Mouse (Mus musculus) MEL (cell line): Measurements from ENCODE around the gene Mrps11. TPM values are rescaled to one million over a fixed set of nuclear protein-coding genes. Genes with fewer than 3 reads are reported as not detected.

ENCODE experiments used
- DNase-seq: peaks from one replicate; pipeline ENCODE4 v3.0.0; 2011; ENCODE audit warnings: low read depth, low spot score
- H3K27ac ChIP-seq: 2 replicates; pipeline ENCODE4 v1.5.1; 2012; ENCODE audit warnings: low read depth, mild to moderate bottlenecking, control low read depth, low read length, moderate library complexity; ENCODE audit not compliant: control insufficient read depth
- H3K27me3 ChIP-seq, 2 experiments: fragments of 150-350 bp in 1 of 2; sonication (generic) in 1 of 2; 2 replicates each; pipeline ENCODE4 v1.6.1; 2012; ENCODE audit warnings: low read length in 2 of 2, mild to moderate bottlenecking in 2 of 2, improper control_type of control experiment in 1 of 2, moderate library complexity in 1 of 2; ENCODE audit not compliant: insufficient read depth in 2 of 2, control insufficient read depth in 1 of 2
- H3K36me3 ChIP-seq, 2 experiments: 2 replicates each; pipeline ENCODE4 v1.6.1; 2012 to 2014; ENCODE audit warnings: low read length in 2 of 2, improper control_type of control experiment in 1 of 2, inconsistent platforms in 1 of 2, mild to moderate bottlenecking in 1 of 2; ENCODE audit not compliant: insufficient read depth in 2 of 2, control insufficient read depth in 1 of 2
- H3K4me1 ChIP-seq, 2 experiments: fragments of 150-350 bp in 1 of 2; sonication (generic) in 1 of 2; 2 replicates each; pipeline ENCODE4 v1.6.1; 2012; ENCODE audit warnings: low read length in 2 of 2, improper control_type of control experiment in 1 of 2, mild to moderate bottlenecking in 1 of 2; ENCODE audit not compliant: insufficient read depth in 2 of 2, control insufficient read depth in 1 of 2
- H3K4me3 ChIP-seq, 2 experiments: fragments of 150-350 bp in 1 of 2; sonication (generic) in 1 of 2; 2 replicates each; pipeline ENCODE4 v1.5.1; 2012; ENCODE audit warnings: low read depth in 2 of 2, low read length in 2 of 2, mild to moderate bottlenecking in 2 of 2, moderate library complexity in 2 of 2, control low read depth in 1 of 2, improper control_type of control experiment in 1 of 2; ENCODE audit not compliant: control insufficient read depth in 1 of 2, insufficient read depth in 1 of 2
- H3K79me2 ChIP-seq: 2 replicates; pipeline ENCODE4 v1.6.1; 2012; ENCODE audit warnings: mild to moderate bottlenecking, low read length, moderate library complexity; ENCODE audit not compliant: control insufficient read depth, poor library complexity, insufficient read depth
- H3K9ac ChIP-seq: 2 replicates; pipeline ENCODE4 v1.6.1; 2012; ENCODE audit warnings: low read depth, mild to moderate bottlenecking, control low read depth, low read length, moderate library complexity; ENCODE audit not compliant: control insufficient read depth, poor library complexity, severe bottlenecking
- H3K9me3 ChIP-seq: fragments of 150-350 bp; sonication (generic); replicated peaks from 2 replicates; pipeline ENCODE4 v1.6.1; 2012; ENCODE audit warnings: mild to moderate bottlenecking, low read length, improper control_type of control experiment, moderate library complexity; ENCODE audit not compliant: insufficient read depth
- ELF1 ChIP-seq: IDR thresholded peaks from 2 replicates; pipeline ENCODE4 v1.6.1; 2014; ENCODE audit warnings: low read depth, mild to moderate bottlenecking, inconsistent platforms, low read length, improper control_type of control experiment, moderate library complexity
- KAT2A ChIP-seq: conservative IDR thresholded peaks from 2 replicates; pipeline ENCODE4 v1.6.1; 2012; ENCODE audit warnings: low read depth, low read length, improper control_type of control experiment, inconsistent platforms
- MAFK ChIP-seq: IDR thresholded peaks from 2 replicates; pipeline ENCODE4 v1.6.1; 2011; ENCODE audit warnings: low read depth, mild to moderate bottlenecking, low read length, improper control_type of control experiment, borderline replicate concordance
- MAX ChIP-seq: IDR thresholded peaks from 2 replicates; pipeline ENCODE4 v1.6.1; 2011; ENCODE audit warnings: low read length, improper control_type of control experiment
- MAZ ChIP-seq: IDR thresholded peaks from 2 replicates; pipeline ENCODE4 v1.6.1; 2012; ENCODE audit warnings: low read depth, mild to moderate bottlenecking, inconsistent platforms, low read length, improper control_type of control experiment
- MXI1 ChIP-seq: IDR thresholded peaks from 2 replicates; pipeline ENCODE4 v1.6.1; 2011; ENCODE audit warnings: mild to moderate bottlenecking, low read depth, low read length, improper control_type of control experiment
- MYB ChIP-seq: IDR thresholded peaks from 2 replicates; pipeline ENCODE4 v1.6.1; 2011; ENCODE audit warnings: mild to moderate bottlenecking, low read depth, low read length, improper control_type of control experiment
- MYC ChIP-seq: IDR thresholded peaks from 2 replicates; pipeline ENCODE4 v1.6.1; 2011; ENCODE audit warnings: low read depth, mild to moderate bottlenecking, low read length, improper control_type of control experiment, moderate library complexity
- NELFE ChIP-seq: IDR thresholded peaks from 2 replicates; pipeline ENCODE4 v1.6.1; 2011; ENCODE audit warnings: low read depth, low read length, improper control_type of control experiment
- NRF1 ChIP-seq: IDR thresholded peaks from 2 replicates; pipeline ENCODE4 v1.6.1; 2014; ENCODE audit warnings: low read depth, mild to moderate bottlenecking, inconsistent platforms, low read length, improper control_type of control experiment, moderate library complexity; ENCODE audit not compliant: poor library complexity, insufficient read depth, severe bottlenecking
- POLR2A ChIP-seq, 2 experiments: IDR thresholded peaks; 2 replicates each; pipeline ENCODE4 v1.6.1; 2011 to 2012; ENCODE audit warnings: low read length in 2 of 2, mild to moderate bottlenecking in 2 of 2, control low read depth in 1 of 2, improper control_type of control experiment in 1 of 2, low read depth in 1 of 2, moderate library complexity in 1 of 2; ENCODE audit not compliant: control insufficient read depth in 1 of 2, insufficient read depth in 1 of 2, poor library complexity in 1 of 2
- POLR2AphosphoS5 ChIP-seq: IDR thresholded peaks from 2 replicates; pipeline ENCODE4 v1.6.1; 2012; ENCODE audit warnings: low read depth, borderline replicate concordance, mild to moderate bottlenecking, inconsistent platforms, low read length, moderate library complexity, mixed read lengths
- RAD21 ChIP-seq: IDR thresholded peaks from 2 replicates; pipeline ENCODE4 v1.6.1; 2011; ENCODE audit warnings: mild to moderate bottlenecking, low read depth, low read length, improper control_type of control experiment
- SMC3 ChIP-seq: IDR thresholded peaks from 2 replicates; pipeline ENCODE4 v1.6.1; 2011; ENCODE audit warnings: low read depth, low read length, improper control_type of control experiment
- TAL1 ChIP-seq: IDR thresholded peaks from 2 replicates; pipeline ENCODE4 v1.6.1; 2012; ENCODE audit warnings: mild to moderate bottlenecking, inconsistent platforms, low read length, moderate library complexity, mixed read lengths
- TBP ChIP-seq: IDR thresholded peaks from 2 replicates; pipeline ENCODE4 v1.8.0; 2011; ENCODE audit warnings: low read depth, low read length, improper control_type of control experiment
- UBTF ChIP-seq: IDR thresholded peaks from 2 replicates; pipeline ENCODE4 v1.6.1; 2012; ENCODE audit warnings: low read depth, mild to moderate bottlenecking, inconsistent platforms, low read length, improper control_type of control experiment, moderate library complexity, borderline replicate concordance; ENCODE audit not compliant: insufficient read depth
- USF1 ChIP-seq: IDR thresholded peaks from 2 replicates; pipeline ENCODE4 v1.6.1; 2014; ENCODE audit warnings: low read depth, mild to moderate bottlenecking, inconsistent platforms, low read length, improper control_type of control experiment, moderate library complexity
- ZKSCAN1 ChIP-seq: IDR thresholded peaks from 2 replicates; pipeline ENCODE4 v1.6.1; 2012; ENCODE audit warnings: low read depth, mild to moderate bottlenecking, inconsistent platforms, low read length, improper control_type of control experiment, moderate library complexity
- polyA plus RNA-seq, 2 experiments: library from polyadenylated mRNA; stranded (reverse) in 1 of 2; unstranded in 1 of 2; fragments of >175 nt in 1 of 2; fragments of >200 nt in 1 of 2; gene quantifications; 2 replicates each; pipeline versions ENCODE4 v1.2.1 to v1.2.4; 2012; ENCODE audit warnings: low replicate concordance in 2 of 2, low read depth in 1 of 2; ENCODE audit not compliant: insufficient read length in 2 of 2, insufficient read depth in 1 of 2, missing spikeins in 1 of 2
- total RNA-seq: library from RNA; depleted of rRNA; stranded (reverse); fragments of 300-350 nt; gene quantifications from 2 replicates; pipeline ENCODE4 v1.2.3, GENCODE M21; 2012

The Mrps11 gene
- total and polyA plus RNA-seq, 3 experiments: 106 to 116 TPM; not detected in 1

DNA sequence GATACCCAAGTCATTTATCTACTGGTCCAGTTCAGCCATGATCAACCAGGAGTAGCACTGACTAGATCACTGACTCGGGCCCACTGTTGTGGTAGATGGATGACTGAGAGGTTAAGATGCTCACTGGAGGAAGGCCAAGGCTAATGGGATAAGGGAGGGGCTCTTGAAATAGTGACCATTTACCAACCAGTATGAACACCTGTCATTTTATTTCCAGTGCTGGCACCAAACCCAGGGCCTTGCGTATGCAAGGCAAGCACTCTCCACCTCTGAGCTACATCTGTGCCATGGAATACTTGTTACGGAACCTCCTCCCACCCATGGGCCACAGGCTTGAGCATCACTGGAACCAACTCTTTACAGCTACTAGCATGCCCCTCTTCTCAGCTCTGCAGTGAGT lies 19.1 kb upstream of the Mrps11 start:
- Histone ChIP-seq H3K27ac (no peak overlapping the region), H3K9me3 (no peaks in the 10 kb centered on the region), H3K36me3 (no peaks in the 10 kb centered on the region), H3K9ac (no peak overlapping the region), H3K4me1 (no peaks in the 10 kb centered on the region), H3K4me3 (no peak overlapping the region), H3K27me3 (peaks cover 3 to 6% of the 10 kb centered on the region in 2 experiments), H3K79me2 (no peaks in the 10 kb centered on the region)
- no peak for DNase-seq
- TF ChIP-seq USF1: no peak

DNA sequence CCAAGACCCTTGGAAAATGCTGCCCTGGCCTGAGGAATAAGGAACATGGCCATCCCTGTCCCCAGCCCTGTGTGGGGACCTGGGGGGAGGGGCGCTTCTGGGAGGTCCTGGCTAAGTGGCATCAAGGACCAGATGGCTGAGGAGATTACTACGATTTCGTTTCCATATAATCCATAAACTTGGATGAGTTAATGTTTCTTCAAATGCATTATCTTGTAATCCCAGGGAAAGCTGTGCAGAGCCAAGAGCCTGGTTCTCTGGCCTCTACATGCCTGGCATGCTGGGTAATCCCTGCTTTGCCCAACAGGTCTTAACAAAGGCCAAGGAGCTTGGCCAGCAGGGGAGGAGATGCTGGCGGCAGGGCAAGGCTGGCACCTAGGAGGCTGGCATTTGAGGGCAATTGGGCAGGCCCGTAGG lies 17.7 kb upstream of the Mrps11 start:
- H3K9me3 ChIP-seq: no peaks in the 10 kb centered on the region
- no peaks in the 10 kb centered on the region for H3K79me2 ChIP-seq
- H3K27me3 ChIP-seq: peaks cover 2% of the 10 kb centered on the region in 2 experiments
- H3K9ac ChIP-seq: no peak overlapping the region
- H3K27ac ChIP-seq: no peak overlapping the region
- no peaks in the 10 kb centered on the region for H3K4me1 ChIP-seq
- TF ChIP-seq KAT2A: no peak
- TF ChIP-seq ZKSCAN1: no peak
- TF ChIP-seq POLR2A (IDR thresholded peaks at IDR 0.05; ENCODE audit: control insufficient read depth in 1 of 2, insufficient read depth in 1 of 2, low read depth in 1 of 2, low read length in 2 of 2, poor library complexity in 1 of 2): no peak
- no peak for TF ChIP-seq MXI1
- no peak for TF ChIP-seq MAFK
- no peak for TF ChIP-seq UBTF
- no peak for TF ChIP-seq NELFE
- no peak for TF ChIP-seq NRF1
- TF ChIP-seq POLR2AphosphoS5: no peak
- TF ChIP-seq MYC: no peak
- no peak for TF ChIP-seq MAX
- no peak for TF ChIP-seq TAL1
- no peak for TF ChIP-seq MAZ
- no peak for TF ChIP-seq TBP
- no peak for TF ChIP-seq ELF1
- no peak for TF ChIP-seq RAD21
- no peak for TF ChIP-seq SMC3
- TF ChIP-seq MYB: no peak
- H3K36me3 ChIP-seq: no peaks in the 10 kb centered on the region
- no peak for DNase-seq
- H3K4me3 ChIP-seq: no peak overlapping the region
